Mouse (Mus musculus) neutrophil, adult 65 days (primary cell): ENCODE measurements around the gene Gm28998. TPM values are rescaled to one million over a fixed set of nuclear protein-coding genes. Genes with fewer than 3 reads are reported as not detected.

Experiments
- total RNA-seq: library from RNA; stranded (reverse); gene quantifications from 2 replicates; pipeline ENCODE4 v1.2.4, GENCODE M21; 2023

Gene Gm28998
- total RNA-seq, result not detected in 2 replicates

GRCm38 (mm10) chrY:7253487-7253886 is at the start of gene Gm28998:
Gene Gm28998, plus strand, starts transcription at chrY:7253787.

Other genes with a start within 250 kb of the Gm28998 start
- not detected in 2 replicates for gene Gm21244, start 84.5 kb upstream of the Gm28998 start, total RNA-seq
- not detected in 2 replicates for gene Gm21788, start 151.2 kb downstream of the Gm28998 start, total RNA-seq